Mouse (Mus musculus) lung, adult 2 months (tissue): ENCODE data around the gene Cpz.

ENCODE experiments used
- CTCF ChIP-seq: fragments of 200-500 bp; IDR thresholded peaks from 2 replicates; pipeline ENCODE4 v1.5.1; 2011; ENCODE audit warnings: mild to moderate bottlenecking, low read length, control low read depth; ENCODE audit not compliant: insufficient read depth
- POLR2A ChIP-seq: fragments of 200-500 bp; IDR thresholded peaks from 2 replicates; pipeline ENCODE4 v1.6.1; 2011; ENCODE audit warnings: low read depth, mild to moderate bottlenecking, control low read depth, low read length, borderline replicate concordance; ENCODE audit errors: extremely low read depth

DNA sequence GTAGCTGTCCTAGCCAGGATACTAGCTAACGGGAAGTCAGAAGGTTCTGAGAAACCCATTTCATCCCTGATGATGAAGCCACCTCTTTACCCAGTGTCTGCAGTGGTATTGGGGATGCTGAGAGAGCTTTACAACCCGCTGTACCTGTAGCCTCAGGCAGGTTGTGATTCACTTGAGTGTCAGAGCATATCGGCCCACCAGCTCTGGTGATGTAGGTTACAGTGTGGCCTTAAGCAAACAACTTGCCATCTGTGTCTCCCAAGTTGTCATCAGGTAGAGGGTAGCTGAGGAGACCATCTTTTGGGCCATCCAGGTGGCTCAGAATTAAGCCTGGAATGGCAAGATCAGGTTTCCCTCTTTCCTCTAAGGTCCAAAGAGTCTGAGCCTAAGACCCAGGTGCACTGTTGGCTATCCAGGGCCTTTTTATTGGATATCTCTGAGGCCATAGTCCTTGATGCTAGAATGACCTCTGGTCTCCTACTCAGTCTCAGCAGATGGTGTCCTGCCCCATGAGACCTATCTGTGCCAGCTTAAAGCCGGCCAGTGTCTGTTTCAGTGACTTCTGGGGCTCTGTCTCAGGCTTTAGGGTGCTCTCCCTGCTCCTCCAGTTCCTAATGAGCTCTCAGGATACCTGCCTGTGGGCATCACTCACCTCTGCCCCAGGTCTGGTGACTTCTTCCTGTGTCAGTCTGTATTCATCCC lies 27.5 kb upstream of the Cpz start:
- no peak for TF ChIP-seq POLR2A
- TF ChIP-seq CTCF, result no peak
